Mouse (Mus musculus) midbrain, embryonic 13.5 days (tissue): ENCODE data around the gene Gm15091. TPM values are rescaled to one million over a fixed set of nuclear protein-coding genes. Genes with fewer than 3 reads are reported as not detected.
"Not testable (repeated sequence)": the region's sequence is repeated elsewhere in the genome, so short reads cannot be mapped to it uniquely, and the experiment has no call there.

Source experiments
- ATAC-seq: fragments of 200-750 bp; cut with Nextera tagmentation; 2 replicates; pipeline ENCODE4 v1.8.0; 2017; ENCODE audit warnings: mild to moderate bottlenecking, moderate TSS enrichment, moderate library complexity
- H3K27ac ChIP-seq: fragments of 300-500 bp; sonication (generic); 2 replicates; pipeline ENCODE4 v1.5.1; 2015; ENCODE audit warnings: inconsistent platforms, mild to moderate bottlenecking, moderate library complexity
- H3K27me3 ChIP-seq: fragments of 300-500 bp; sonication (generic); 2 replicates; pipeline ENCODE4 v1.6.1; 2015; ENCODE audit warnings: mild to moderate bottlenecking, inconsistent platforms
- H3K36me3 ChIP-seq: fragments of 300-500 bp; sonication (generic); 2 replicates; pipeline ENCODE4 v1.6.1; 2015; ENCODE audit warnings: mild to moderate bottlenecking, inconsistent platforms
- H3K4me1 ChIP-seq: fragments of 300-500 bp; sonication (generic); replicated peaks from 2 replicates; pipeline ENCODE4 v1.6.1; 2015; ENCODE audit warnings: inconsistent platforms
- H3K4me2 ChIP-seq: fragments of 300-500 bp; sonication (generic); replicated peaks from 2 replicates; pipeline ENCODE4 v1.6.1; 2015; ENCODE audit warnings: moderate library complexity, mild to moderate bottlenecking, inconsistent platforms
- H3K4me3 ChIP-seq: fragments of 300-500 bp; sonication (generic); replicated peaks from 2 replicates; pipeline ENCODE4 v1.5.1; 2015; ENCODE audit warnings: mild to moderate bottlenecking, inconsistent platforms
- H3K9ac ChIP-seq: fragments of 300-500 bp; sonication (generic); replicated peaks from 2 replicates; pipeline ENCODE4 v1.6.1; 2015; ENCODE audit warnings: mild to moderate bottlenecking, inconsistent platforms
- H3K9me3 ChIP-seq: fragments of 300-500 bp; sonication (generic); 2 replicates; pipeline ENCODE4 v1.6.1; 2016; ENCODE audit warnings: mild to moderate bottlenecking, inconsistent platforms
- WGBS: fragments of 180-500 bp; shearing (Covaris S2); methylation state at CpG from one replicate; pipeline ENCODE4 v1.1.7; 2015; 5-methylcytosine and 5-hydroxymethylcytosine counted together
- polyA plus RNA-seq: library from polyadenylated mRNA; unstranded; fragments of >200 nt; fragmentation: Nextera tagmentation; extraction: Ambion mirVana; gene quantifications from 2 replicates; pipeline ENCODE4 v1.2.1, GENCODE M21; 2015

Gene Gm15091
- not detected in 2 replicates for polyA plus RNA-seq

DNA sequence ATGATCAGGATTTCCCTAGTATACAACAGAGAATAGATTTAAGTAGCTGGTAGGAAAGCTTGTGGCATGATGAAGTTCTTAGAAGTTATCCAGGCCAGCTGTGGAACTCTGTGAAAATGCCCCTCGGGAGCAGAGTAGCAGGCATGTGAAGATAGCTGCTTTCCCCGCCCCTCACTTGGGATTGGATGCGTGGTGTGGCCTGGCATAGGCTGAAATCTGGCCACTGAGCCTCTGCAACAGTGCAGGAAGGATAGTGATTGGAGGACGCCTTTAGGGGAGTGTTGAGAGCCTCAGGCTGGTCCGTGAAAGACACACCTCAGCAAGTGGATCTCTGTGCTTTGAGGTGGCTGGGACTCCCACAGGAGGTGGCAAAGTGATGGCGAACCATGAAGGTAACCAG, at the start of gene Gm15091:
Gene Gm15091, plus strand, starts transcription at position 301 of the 400 bp plus-strand sequence.
- H3K9me3 ChIP-seq, H3K36me3 ChIP-seq, H3K27ac ChIP-seq, H3K4me2 ChIP-seq, H3K4me3 ChIP-seq, H3K4me1 ChIP-seq, H3K9ac ChIP-seq, ATAC-seq, H3K27me3 ChIP-seq: not testable (repeated sequence)
- 71% methylated on average over 5 of the region's 6 CpGs for WGBS

Other genes starting within 250 kb of the Gm15091 start
- gene Gm15097, start 157.2 kb upstream of the Gm15091 start, polyA plus RNA-seq, result not detected in 2 replicates